Mouse (Mus musculus) stomach, embryonic 14.5 days (tissue): ENCODE measurements around the gene Olfr651. TPM values are rescaled to one million over a fixed set of nuclear protein-coding genes. Genes with fewer than 3 reads are reported as not detected.
A peak's percentile ranks its signal among the peaks of the same experiment; 100 is the strongest.
"Not testable (repeated sequence)": the region's sequence is repeated elsewhere in the genome, so short reads cannot be mapped to it uniquely, and the experiment has no call there.

ENCODE experiments used
- ATAC-seq: fragments of 200-750 bp; cut with Nextera tagmentation; 2 replicates; pipeline ENCODE4 v1.8.0; 2017; ENCODE audit warnings: low read depth, moderate TSS enrichment; ENCODE audit not compliant: insufficient number of reproducible peaks, insufficient read depth, low FRiP score
- H3K27ac ChIP-seq: fragments of 300-500 bp; sonication (generic); 2 replicates; pipeline ENCODE4 v1.5.1; 2014; ENCODE audit warnings: mild to moderate bottlenecking, low read length, moderate library complexity, mixed read lengths
- H3K27me3 ChIP-seq: fragments of 300-500 bp; sonication (generic); 2 replicates; pipeline ENCODE4 v1.6.1; 2014; ENCODE audit warnings: low read length, control low read depth, mixed read lengths; ENCODE audit not compliant: control insufficient read depth, insufficient read depth
- H3K36me3 ChIP-seq: fragments of 300-500 bp; sonication (generic); 2 replicates; pipeline ENCODE4 v1.6.1; 2014; ENCODE audit warnings: mild to moderate bottlenecking, control low read depth, low read length, moderate library complexity, mixed read lengths; ENCODE audit not compliant: control insufficient read depth, insufficient read depth
- H3K4me1 ChIP-seq: fragments of 300-500 bp; sonication (generic); 2 replicates; pipeline ENCODE4 v1.6.1; 2014; ENCODE audit warnings: low read length, control low read depth, mixed read lengths; ENCODE audit not compliant: control insufficient read depth, insufficient read depth
- H3K4me2 ChIP-seq: fragments of 300-500 bp; sonication (generic); replicated peaks from 2 replicates; pipeline ENCODE4 v1.6.1; 2014; ENCODE audit warnings: low read depth, low read length, control low read depth
- H3K4me3 ChIP-seq: fragments of 300-500 bp; sonication (generic); 2 replicates; pipeline ENCODE4 v1.5.1; 2014; ENCODE audit warnings: low read depth, low read length, control low read depth
- H3K9ac ChIP-seq: fragments of 300-500 bp; sonication (generic); replicated peaks from 2 replicates; pipeline ENCODE4 v1.6.1; 2014; ENCODE audit warnings: low read depth, mild to moderate bottlenecking, control low read depth, low read length, moderate library complexity, mixed read lengths
- H3K9me3 ChIP-seq: fragments of 300-500 bp; sonication (generic); 2 replicates; pipeline ENCODE4 v1.6.1; 2016; ENCODE audit warnings: low read depth, low read length, control low read depth; ENCODE audit not compliant: control insufficient read depth
- WGBS: fragments of 180-500 bp; shearing (Covaris S2); extraction: QIAGEN DNeasy Blood & Tissue Kit; methylation state at CpG from one replicate; pipeline ENCODE4 v1.1.7; 2014; 5-methylcytosine and 5-hydroxymethylcytosine counted together
- polyA plus RNA-seq: library from polyadenylated mRNA; unstranded; fragments of >200 nt; fragmentation: Nextera tagmentation; extraction: Ambion mirVana; gene quantifications from 2 replicates; pipeline ENCODE4 v1.2.1, GENCODE M21; 2014

Olfr651 gene
- polyA plus RNA-seq, result not detected in 2 replicates

GRCm38 (mm10) chr7:104549833-104550232 lies at the start of gene Olfr651:
TSS of gene Olfr651 (plus strand) at chr7:104550133.
- H3K4me3 ChIP-seq, result no peak within 1 kb of the TSS
- no peak within 1 kb of the TSS for H3K4me2 ChIP-seq
- no peak within 1 kb of the TSS for H3K27ac ChIP-seq
- H3K36me3 ChIP-seq, result no peaks in the 10 kb centered on the region
- H3K4me1 ChIP-seq, result no peaks in the 10 kb centered on the region
- no peak within 1 kb of the TSS for H3K9ac ChIP-seq
- no peaks in the 10 kb centered on the region for H3K9me3 ChIP-seq
- no peaks in the 10 kb centered on the region for H3K27me3 ChIP-seq
- WGBS, result 71% methylated on average over 5 of the region's 5 CpGs
- ATAC-seq, result no peak

GRCm38 (mm10) chr7:104501186-104501585 lies 48.7 kb upstream of the Olfr651 start:
- ATAC-seq, H3K27me3 ChIP-seq, H3K9ac ChIP-seq, H3K4me3 ChIP-seq, H3K27ac ChIP-seq, H3K4me2 ChIP-seq, H3K9me3 ChIP-seq, H3K4me1 ChIP-seq, H3K36me3 ChIP-seq: not testable (repeated sequence)
- WGBS, result 43% methylated on average over 6 of the region's 6 CpGs

GRCm38 (mm10) chr7:104501589-104502371 lies 48.2 kb upstream of the Olfr651 start:
- Histone ChIP-seq H3K4me3 (peak overlapping the region; percentile 40), H3K4me1 (no peaks in the 10 kb centered on the region), H3K9ac (no peak overlapping the region; the same call in 1 of the 2 replicates), H3K4me2 (peak overlapping the region; percentile 51), H3K36me3 (no peaks in the 10 kb centered on the region), H3K9me3 (no peaks in the 10 kb centered on the region), H3K27me3 (no peaks in the 10 kb centered on the region), H3K27ac (no peak overlapping the region)
- WGBS, result 2% methylated on average over 56 of the region's 59 CpGs
- ATAC-seq, result peak; percentile 93

- not testable (repeated sequence) for ATAC-seq, H3K4me1 ChIP-seq, H3K9me3 ChIP-seq, H3K4me2 ChIP-seq, H3K4me3 ChIP-seq, H3K9ac ChIP-seq, H3K27ac ChIP-seq, H3K27me3 ChIP-seq, H3K36me3 ChIP-seq
Measured at GRCm38 (mm10) chr7:104507421-104508065, 42.4 kb upstream of the Olfr651 start, which contains the start of gene Trim30d. TSS of gene Trim30d (minus strand) at chr7:104507849.

GRCm38 (mm10) chr7:104552700-104553099 lies 2.8 kb downstream of the Olfr651 start:
- H3K9me3 ChIP-seq, result no peaks in the 10 kb centered on the region
- 71% methylated on average over 1 of the region's 1 CpGs for WGBS
- no peaks in the 10 kb centered on the region for H3K36me3 ChIP-seq
- H3K9ac ChIP-seq, result no peak overlapping the region
- no peak overlapping the region for H3K27ac ChIP-seq
- no peak overlapping the region for H3K4me3 ChIP-seq
- no peaks in the 10 kb centered on the region for H3K4me1 ChIP-seq
- H3K27me3 ChIP-seq, result no peaks in the 10 kb centered on the region
- ATAC-seq, result no peak
- no peak overlapping the region for H3K4me2 ChIP-seq

- H3K36me3 ChIP-seq, result no peaks in the 10 kb centered on the region
- no peak within 1 kb of the TSS for H3K27ac ChIP-seq
- H3K9ac ChIP-seq, result no peak within 1 kb of the TSS
- H3K4me3 ChIP-seq, result no peak within 1 kb of the TSS
- H3K27me3 ChIP-seq, result no peaks in the 10 kb centered on the region
- no peak for ATAC-seq
- no peaks in the 10 kb centered on the region for H3K9me3 ChIP-seq
- no peak within 1 kb of the TSS for H3K4me2 ChIP-seq
- H3K4me1 ChIP-seq, result no peaks in the 10 kb centered on the region
Measured at GRCm38 (mm10) chr7:104560601-104561000, 10.7 kb downstream of the Olfr651 start, which contains the start of gene Olfr652. TSS of gene Olfr652 (plus strand) at chr7:104560901.

GRCm38 (mm10) chr7:104577014-104577413 lies 27.1 kb downstream of the Olfr651 start, which contains the start of gene Olfr653:
TSS of gene Olfr653 (plus strand) at chr7:104577314.
- ATAC-seq, result no peak
- H3K36me3 ChIP-seq, result no peaks in the 10 kb centered on the region
- no peaks in the 10 kb centered on the region for H3K9me3 ChIP-seq
- H3K9ac ChIP-seq, result no peak within 1 kb of the TSS
- H3K27me3 ChIP-seq, result no peaks in the 10 kb centered on the region
- H3K27ac ChIP-seq, result no peak within 1 kb of the TSS
- H3K4me1 ChIP-seq, result no peaks in the 10 kb centered on the region
- no peak within 1 kb of the TSS for H3K4me2 ChIP-seq
- 68% methylated on average over 2 of the region's 2 CpGs for WGBS
- H3K4me3 ChIP-seq, result no peak within 1 kb of the TSS

- 91% methylated on average over 4 of the region's 4 CpGs for WGBS
- H3K9ac ChIP-seq, result no peak overlapping the region
- H3K4me3 ChIP-seq, result no peak overlapping the region
- H3K27ac ChIP-seq, result no peak overlapping the region
- no peak overlapping the region for H3K4me2 ChIP-seq
- ATAC-seq, result no peak
- no peaks in the 10 kb centered on the region for H3K4me1 ChIP-seq
- H3K36me3 ChIP-seq, result no peaks in the 10 kb centered on the region
- no peaks in the 10 kb centered on the region for H3K27me3 ChIP-seq
- no peaks in the 10 kb centered on the region for H3K9me3 ChIP-seq
Measured at GRCm38 (mm10) chr7:104580846-104581245, 30.9 kb downstream of the Olfr651 start.
